Mouse (Mus musculus): ENCODE data around the gene Krcc1. TPM values are rescaled to one million over a fixed set of nuclear protein-coding genes. Genes with fewer than 3 reads are reported as not detected.
"Not testable (repeated sequence)": the region's sequence is repeated elsewhere in the genome, so short reads cannot be mapped to it uniquely, and the experiment has no call there.

Gene Krcc1
- polyA plus RNA-seq, 1 experiment: 16.4 TPM

DNA sequence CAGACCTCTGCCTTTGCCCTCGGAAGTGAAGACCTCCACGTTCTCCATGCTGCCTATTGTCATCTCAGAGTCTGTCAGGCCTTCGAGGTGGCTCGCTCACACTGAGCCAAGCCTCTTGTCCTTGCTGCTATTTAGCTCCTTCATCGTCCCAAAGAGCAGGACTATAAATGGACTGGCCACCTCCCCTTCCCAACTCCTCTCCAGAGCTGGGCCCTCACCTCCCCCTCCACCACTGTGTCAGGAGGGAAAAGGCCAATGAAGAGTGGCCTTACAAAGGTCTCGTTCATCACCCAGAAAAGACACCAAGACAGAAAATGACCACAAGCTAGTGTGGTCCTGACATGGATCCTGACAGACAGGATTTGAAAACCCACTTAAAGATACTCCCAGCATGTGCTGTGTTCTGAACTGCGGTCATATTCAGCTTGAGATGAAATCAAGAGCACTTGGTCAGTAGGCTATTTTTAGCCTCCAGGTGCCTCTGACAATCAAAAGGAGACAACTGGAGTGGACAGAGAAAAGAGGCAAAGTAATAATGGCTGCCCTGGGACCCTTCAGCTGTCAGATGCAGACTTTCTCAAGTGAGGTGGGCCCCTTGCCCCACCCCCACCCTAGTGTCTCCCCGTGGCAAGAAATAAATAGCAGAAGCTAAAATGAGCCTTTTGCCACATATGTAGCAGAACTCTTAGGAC, 9.2 kb upstream of the Krcc1 start:
- DNase-seq (ENCODE audit: low read depth): no peak

DNA sequence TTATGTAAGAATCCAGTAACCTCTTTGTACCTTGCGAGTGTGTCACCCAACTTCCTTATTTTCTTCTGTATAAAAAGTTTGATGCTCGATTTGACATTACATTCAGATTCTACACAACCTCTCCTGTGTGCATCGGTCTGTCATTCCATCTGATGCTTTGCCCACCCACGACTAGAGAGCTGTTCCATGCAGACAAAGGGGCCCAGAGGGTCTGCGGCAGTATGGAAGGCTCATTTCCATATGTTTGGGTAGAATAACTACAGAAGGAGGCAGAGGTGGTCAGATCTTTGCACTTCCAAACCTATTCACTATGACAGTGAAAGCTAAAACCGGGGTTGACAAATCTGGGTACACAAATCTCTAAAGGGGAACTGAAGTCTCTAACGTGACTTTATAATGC, 3.9 kb upstream of the Krcc1 start:
- DNase-seq (ENCODE audit: low read depth): not testable (repeated sequence)

DNA sequence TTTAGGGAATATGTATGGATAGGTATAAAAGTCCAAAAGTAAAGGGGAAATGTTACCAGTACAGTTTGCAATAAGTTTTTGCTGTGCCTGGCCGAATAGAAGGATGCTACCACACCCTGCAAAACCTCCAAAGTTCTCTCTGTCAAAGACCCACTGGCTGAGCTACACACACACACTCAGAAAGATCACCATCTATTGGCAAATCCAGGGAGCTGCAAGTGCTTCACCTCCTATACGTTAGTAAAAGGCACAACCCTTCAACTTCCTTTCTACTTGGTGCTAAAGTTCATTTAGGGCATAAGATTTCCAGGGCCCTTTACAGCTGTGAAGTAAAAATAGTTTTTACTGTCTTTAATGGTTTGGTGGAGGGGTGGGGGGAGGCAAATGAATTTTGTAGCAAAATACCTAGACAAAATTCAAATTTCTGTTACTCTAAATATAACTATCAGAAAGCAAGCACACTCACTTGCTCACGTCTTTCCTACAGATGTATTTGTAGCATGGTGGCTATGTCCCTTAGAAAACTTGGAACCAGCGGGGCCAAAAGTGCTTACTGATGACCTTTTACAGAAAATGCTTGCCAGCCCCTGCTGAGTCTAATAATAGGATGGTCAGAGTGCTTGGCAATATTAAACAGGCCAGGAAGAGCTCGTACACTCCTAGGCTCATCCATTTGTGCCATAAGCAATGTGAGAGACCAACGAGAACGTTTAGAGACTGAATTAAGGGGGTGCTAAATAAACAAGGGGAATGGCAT, 2.4 kb upstream of the Krcc1 start:
- no peak for DNase-seq (ENCODE audit: low read depth)

DNA sequence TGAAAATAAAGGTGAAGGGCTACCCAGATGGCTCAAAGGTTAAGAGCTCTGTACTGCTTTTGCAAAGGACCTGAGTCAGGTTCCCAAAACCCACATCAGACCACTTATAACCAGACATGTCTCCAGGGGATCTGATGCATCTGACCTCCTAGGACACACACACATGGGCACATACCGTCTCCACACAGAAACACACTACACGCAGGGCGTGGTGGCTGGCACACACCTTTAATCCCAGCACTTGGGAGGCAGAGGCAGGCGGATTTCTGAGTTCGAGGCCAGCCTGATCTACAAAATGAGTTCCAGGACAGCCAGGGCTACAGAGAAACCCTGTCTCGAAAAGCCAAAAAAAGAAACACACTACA, 1.8 kb upstream of the Krcc1 start:
- DNase-seq (ENCODE audit: low read depth): not testable (repeated sequence)

DNA sequence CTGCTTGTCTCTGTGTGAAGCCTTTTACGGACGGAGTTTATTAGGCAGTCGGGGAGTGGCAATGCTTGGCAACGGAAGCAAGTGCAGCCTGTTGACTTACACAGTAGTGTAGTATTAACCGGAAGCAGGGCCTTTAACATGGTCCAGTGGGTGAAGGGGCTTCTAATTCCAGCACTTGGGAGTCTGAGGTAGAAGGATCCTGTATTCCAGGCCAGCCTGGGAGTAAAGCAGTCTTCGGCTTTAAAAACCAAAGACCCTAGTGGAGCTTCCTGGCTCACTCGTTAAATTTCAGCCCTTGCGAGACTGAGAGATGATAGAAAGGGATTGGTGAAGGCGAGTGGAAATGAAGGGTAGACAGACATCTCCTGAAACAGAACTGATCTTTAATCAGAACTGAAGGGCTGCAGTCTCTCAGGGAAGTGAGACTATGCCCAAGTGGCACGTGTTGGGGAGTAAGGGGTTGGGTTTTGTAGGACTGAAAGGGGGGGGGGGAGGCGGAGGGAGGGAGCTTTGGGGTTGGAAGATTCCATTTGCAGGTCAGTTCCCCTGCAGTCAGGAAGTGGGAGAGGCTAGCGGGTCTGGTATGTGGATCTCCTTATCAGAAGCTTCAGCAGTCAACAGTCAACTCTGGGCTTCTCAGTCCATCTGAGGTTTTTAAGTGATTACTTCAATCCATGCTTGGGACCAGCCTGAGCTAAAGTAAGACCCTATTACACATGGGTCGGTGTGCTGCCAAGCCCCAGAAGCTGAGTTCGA, 998 bp upstream of the Krcc1 start:
- no peak for DNase-seq (ENCODE audit: low read depth)

DNA sequence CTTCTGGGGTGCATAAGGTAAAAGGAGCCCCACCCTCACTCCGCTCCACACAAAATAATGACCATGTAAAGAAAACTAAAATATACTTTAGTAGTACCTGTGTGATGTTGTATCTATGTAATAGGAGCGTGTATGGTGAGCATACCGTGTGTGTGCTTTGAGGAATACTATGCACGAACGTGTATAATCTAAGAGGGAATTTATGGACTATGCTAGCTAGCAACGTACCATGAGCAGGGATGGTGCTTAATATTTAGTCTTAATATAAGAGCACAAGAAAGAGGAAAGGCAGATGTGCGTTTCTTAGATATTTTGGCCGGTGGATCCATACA, 454 bp upstream of the Krcc1 start:
- no peak for DNase-seq (ENCODE audit: low read depth)

DNA sequence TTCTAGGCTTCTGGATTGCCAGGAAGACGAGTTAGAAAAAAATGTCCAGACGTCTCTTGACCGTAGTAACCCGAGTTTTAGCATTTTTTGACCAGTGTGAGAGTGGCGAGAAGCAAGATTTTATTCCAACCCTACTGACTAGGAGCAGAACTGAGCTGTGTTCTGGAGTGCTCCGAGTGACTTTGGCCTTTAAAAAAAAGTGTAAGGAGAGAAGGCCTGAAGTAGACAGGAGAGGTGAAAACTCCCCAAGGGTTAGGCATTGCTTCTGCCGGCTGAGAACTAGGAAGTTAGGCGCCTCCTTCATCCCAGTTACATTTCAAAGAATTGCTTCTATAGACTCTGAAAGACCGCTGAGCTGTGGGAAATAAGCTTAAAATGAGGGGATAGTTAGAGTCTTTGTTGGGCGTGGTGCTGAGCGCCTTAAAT, 852 bp downstream of the Krcc1 start:
- no peak for DNase-seq (ENCODE audit: low read depth)

DNA sequence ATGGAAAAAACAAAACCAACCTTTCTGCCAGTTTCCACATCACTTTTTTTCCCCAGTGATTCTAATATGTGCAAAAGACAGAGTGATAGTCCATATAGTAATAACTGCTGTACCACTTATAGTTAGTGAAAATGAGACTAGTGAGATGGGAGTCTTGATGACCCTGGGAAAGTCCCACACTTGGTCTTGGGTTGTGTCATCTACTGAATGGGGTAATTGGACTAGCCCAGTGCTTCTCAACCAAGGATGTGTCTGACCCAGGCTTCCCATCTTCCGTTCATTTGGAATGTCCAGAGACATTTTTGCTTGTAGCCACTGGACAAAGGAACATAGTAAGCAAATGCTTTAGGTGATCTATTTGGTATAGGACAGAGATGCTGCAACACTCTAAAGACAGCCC, 2.2 kb downstream of the Krcc1 start:
- DNase-seq (ENCODE audit: low read depth): no peak

DNA sequence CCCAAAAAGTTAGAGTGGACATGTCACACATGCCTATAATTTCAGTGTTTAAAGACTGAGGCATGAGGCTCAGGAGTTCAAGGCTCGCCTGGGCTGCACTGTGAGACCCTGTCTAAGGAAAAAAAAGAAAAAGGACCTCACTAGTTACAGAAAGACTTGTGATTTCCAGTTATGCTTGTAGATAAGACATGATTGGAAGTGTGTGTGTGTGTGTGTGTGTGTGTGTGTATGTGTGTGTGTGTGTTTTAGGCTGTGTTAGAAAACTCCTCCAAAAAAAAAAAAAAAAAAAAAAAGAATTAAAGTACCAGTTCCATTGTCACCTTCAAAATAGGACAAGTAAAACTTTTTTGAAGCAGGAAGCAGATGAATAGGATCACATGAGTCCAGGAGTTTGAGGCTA, 3.1 kb downstream of the Krcc1 start:
- DNase-seq (ENCODE audit: low read depth): no peak

DNA sequence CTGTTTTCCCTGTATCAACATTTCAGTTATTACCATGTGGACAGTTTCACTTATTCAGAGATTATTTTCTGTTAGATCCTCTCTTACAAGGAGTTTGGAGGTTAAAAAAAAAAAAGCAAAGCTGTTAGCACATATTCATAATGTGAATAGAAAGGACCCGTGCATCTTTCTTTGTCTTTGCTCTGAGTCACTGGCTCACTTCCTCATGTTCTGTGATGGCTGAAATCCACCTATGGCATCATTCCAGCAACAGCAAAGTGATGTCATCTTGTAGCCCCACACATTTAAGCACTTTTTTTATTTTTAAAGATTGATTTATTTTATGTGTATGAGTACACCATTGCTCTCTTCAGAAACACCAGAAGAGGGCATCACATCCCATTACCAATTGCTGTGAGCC, 7.9 kb downstream of the Krcc1 start:
- DNase-seq (ENCODE audit: low read depth): no peak

DNA sequence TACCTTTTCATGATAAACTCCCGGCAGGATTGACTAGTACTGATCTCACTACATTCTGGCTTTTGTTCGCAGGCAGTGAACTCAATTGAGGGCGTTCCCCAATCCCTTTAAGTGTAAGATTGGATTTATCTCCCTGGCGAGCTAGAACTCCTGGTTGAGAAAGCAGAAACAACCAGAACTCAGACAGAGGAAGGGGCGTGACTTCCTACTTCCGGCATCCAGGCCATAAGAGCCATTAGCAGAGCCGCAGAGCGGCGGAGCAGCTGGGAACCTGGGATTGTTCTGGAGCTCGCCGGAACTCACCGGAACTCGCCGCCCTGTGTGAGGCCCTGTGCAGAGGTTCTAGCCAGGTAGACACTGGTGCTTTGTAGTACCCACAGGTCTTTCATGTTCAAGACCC, 22.0 kb downstream of the Krcc1 start:
- DNase-seq (ENCODE audit: low read depth): no peak

DNA sequence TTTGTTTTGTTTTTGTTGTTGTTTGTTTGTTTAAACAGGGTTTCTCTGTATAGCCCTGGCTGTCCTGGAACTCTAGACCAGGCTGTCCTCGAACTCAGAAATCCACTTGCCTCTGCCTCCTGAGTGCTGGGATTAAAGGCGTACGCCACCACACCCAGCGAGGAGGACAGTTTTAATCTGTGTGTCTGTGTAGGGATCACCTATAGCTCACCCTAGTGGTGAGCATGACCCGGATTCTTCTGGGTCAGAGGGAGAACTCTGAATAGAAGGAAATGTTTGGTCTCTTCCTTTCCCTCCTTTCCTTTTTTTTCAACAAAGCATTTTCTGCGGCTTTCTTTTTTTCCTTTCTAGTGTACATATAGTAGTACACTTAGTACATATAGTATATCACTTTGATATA, 23.8 kb downstream of the Krcc1 start:
- no peak for DNase-seq (ENCODE audit: low read depth)

DNA sequence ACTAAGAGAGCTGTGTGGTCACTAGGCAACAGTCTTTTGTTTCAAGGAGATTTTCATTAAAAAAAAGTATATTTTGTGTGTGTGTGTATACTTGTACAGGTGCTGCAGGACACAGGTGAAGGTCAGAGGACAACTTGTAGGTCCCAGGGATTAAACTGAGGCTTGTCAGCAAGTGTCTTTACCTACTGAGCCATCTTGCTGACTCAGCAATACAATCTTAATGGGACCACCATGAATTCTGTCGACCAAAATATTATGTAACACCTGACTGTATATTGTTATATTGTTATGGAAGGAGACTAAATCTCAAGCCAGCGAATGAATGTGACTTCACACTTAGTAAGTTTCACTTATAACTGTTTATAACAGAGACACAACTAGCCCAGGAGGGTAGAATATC, 26.6 kb downstream of the Krcc1 start:
- no peak for DNase-seq (ENCODE audit: low read depth)

DNA sequence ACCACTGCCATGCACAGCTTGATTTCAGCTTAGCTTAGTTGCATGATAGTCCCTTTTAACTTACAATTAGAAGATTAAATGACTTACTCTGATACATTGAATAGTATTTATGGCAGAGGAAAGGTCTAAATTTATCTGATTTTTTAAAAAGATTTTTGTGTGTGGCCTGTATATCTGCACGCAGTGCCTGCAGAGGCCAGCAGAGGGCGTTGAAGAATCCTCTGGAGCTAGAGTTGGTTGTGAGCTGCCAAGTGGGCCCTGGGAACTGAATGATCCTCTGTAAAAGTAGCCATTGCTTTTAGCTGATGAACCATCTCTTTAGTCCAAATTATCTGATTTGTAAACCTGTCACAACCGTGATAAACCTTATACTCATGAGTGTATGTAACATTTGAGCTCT, 27.3 kb downstream of the Krcc1 start:
- no peak for DNase-seq (ENCODE audit: low read depth)

DNA sequence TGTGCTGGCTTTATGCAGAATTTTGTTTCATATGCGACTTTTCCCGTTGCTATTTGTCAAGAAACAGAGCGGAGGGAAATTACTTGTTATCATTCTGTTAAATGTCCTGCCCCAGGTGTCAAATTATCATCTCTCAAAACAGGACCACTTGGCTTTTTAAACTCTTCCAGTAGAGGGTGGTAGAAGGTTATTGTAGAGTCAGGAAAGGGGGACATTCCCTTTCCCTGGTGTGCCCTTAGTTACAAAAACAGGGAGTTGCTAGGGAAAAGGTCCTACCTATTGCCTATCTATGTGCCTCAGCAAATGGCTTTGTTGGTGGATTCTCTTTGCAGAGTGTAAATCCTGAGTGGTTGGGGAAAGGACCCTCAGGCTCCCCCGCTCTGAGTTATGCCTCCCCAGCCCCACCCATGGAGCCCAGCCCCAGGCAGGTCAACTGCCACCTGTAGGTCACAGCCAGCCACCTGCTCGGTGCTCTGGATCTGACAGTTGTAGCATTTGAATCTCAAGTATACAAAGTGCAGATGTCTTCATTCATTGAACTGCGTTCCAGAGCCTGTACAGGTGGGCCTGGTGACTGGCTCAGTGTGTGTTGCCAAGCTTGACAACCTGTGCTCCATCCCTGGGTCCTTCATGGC, 30.7 kb downstream of the Krcc1 start:
- no peak for DNase-seq (ENCODE audit: low read depth)

DNA sequence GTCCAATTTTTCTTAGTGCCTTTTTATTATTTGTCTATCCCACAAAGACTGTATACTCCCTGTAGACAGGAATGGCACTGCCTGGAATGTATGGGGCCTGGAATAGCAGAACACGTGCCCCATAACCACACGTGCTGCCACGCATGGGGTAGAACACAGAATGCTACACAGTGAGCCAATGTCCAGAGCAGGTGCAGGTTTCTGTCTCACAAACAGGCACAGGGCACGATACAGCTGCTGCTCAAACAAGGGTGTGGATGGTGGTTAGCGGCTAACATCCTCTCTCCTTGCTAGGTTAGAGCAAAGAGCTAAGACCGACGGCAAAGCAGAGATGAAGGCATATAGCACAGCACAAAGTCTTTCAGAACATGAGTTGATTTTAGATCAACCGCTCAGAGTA, 36.0 kb downstream of the Krcc1 start:
- no peak for DNase-seq (ENCODE audit: low read depth)

DNA sequence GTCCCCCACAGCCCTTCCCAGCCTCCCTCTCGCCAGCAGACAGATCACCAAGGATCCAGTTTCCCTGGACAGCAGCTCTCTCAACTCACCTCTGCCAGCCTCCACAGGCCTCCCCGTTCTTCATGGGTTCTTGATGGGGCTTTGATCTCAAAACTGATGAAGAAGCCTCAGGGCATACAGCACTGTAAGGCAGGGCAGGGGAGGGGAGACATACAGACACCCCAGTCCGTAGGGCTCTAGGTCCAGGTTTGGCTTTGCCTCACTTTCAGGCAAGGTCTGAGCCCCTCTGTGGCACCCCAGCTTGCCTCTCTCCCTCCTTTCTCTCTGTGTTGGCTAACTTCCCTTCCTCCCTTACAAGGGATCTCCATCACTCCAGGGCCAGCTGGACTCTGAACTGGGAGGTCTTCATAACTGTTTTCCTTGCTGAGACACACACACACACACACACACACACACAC, 50.4 kb downstream of the Krcc1 start, which contains the start of gene Smyd1:
TSS of gene Smyd1 (minus strand) at position 408 of the 458 bp plus-strand sequence.
- no peak for DNase-seq (ENCODE audit: low read depth)

DNA sequence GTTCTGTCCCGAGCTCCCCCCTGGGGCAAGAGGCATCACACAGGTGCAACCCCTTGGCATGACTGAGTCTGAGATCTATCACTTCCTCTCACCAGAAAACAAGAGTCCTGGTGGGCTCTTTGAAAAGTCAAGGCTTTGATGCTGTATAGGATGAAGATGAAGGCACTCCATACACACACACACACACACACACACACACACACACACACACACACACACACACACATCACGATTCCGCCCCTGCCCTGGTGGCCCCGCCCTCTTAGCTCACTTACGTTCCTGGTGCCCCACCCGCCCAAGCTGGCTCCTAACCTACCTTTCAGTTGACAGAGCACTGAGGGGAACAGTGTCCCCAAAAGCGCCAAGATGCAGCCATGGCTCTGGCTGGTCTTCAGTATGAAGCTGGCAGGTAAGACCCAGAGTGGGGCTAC, 51.0 kb downstream of the Krcc1 start, which contains the start of gene Cd8b1:
TSS of gene Cd8b1 (plus strand) at position 298 of the 431 bp plus-strand sequence.
- DNase-seq (ENCODE audit: low read depth): no peak

DNA sequence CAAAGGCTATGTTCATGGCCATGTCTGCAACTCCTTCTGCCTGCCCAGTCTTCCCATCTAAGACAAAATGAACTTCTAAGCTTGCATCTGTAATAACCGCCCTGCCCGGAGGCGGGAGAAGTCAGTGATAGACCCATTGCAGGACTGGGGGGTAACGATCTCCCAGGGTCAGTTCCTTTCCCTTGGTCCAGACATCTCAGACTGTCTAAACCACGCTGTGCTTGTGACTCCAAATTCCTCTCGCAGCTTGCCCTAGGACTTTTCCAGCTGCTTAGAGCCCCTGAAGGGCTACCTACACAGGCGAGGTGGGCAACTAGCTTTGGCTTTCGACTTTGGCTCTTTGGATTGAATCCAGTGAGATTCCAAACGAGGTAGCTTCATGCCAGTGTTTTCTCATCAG, 53.3 kb downstream of the Krcc1 start:
- no peak for DNase-seq (ENCODE audit: low read depth)

DNA sequence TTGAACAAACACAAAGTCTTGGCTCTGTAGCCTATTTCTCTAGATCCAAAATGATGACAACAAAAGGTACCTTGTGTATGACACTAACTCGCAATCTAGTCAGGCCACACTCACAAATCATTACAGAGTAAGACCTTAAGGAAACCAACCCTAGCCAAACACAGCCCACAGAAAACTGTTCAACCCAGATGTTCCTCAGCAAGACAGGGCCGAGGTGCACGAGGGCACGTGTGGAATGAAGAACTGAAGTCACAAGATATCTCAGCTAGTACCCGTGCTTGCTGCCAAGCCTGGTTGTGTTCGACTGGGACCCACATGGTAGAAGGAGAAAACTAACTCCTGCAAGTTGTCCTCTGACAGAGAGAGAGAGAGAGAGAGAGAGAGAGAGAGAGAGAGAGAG, 58.4 kb downstream of the Krcc1 start:
- DNase-seq (ENCODE audit: low read depth): no peak

DNA sequence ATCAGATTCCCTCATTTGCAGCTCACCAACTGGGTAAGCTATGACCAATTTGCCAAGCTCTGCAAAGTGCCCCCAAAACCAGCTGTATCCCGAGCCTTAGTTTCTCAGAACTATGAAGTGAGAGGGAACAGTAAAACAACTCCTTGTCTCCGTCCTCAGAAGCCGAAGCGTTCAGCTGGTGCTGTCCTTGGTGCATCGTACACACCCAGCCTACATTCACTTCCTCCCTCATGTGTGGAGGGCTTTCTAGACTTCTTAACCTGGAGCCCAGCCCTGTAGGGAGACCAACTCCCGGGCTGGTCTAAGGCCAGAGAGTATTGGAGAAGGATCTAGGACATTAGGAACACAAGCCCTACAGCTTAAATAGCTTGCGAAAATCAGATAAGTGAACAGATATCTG, 59.0 kb downstream of the Krcc1 start:
- DNase-seq (ENCODE audit: low read depth): no peak

DNA sequence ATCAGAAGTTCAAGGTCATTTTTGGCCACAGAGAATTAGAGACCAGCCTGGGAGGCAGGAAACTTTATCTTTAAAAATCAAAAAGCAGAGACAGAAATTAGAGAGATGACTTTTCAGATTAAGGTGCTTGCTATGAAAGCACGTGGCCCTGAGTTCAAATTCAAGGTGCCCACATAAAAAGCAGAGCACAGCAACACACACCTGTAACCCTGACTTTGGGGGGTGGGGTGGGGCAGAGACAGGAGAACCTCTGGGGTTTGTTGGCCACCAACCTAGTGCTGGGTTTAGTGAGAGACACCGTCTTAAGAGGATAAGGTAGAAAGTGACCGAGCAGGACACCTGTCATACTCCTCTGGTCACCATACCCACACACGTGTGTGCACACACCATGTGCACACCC, 60.0 kb downstream of the Krcc1 start:
- DNase-seq (ENCODE audit: low read depth): not testable (repeated sequence)
